Mouse (Mus musculus): ENCODE results near the gene Cc2d1b. TPM values are rescaled to one million over a fixed set of nuclear protein-coding genes. Genes with fewer than 3 reads are reported as not detected.
A peak's percentile ranks its signal among the peaks of the same experiment; 100 is the strongest.

Gene Cc2d1b
- polyA plus RNA-seq, 1 experiment from 2014 or later: 22.1 TPM

GRCm38 (mm10) chr4:108601870-108602269 is 17.9 kb upstream of the Cc2d1b start:
- 94% methylated on average over 7 of the region's 7 CpGs for WGBS
- ATAC-seq (replicated peaks; ENCODE audit: insufficient number of reproducible peaks, low FRiP score, low TSS enrichment, low read depth): no peak

GRCm38 (mm10) chr4:108608651-108609050 is 11.1 kb upstream of the Cc2d1b start:
- Histone ChIP-seq H3K4me1 (ENCODE audit: control insufficient read depth, insufficient read depth, low read length) (no peaks in the 10 kb centered on the region), H3K9me3 (replicated peaks; ENCODE audit: control insufficient read depth, low read length) (no peaks in the 10 kb centered on the region), H3K4me3 (ENCODE audit: low read depth, low read length) (no peak overlapping the region), H3K36me3 (replicated peaks; ENCODE audit: control insufficient read depth, insufficient read depth, low read depth, low read length) (no peaks in the 10 kb centered on the region; the same call in 1 of the 2 replicates), H3K4me2 (ENCODE audit: low read depth, low read length) (no peak overlapping the region), H3K9ac (replicated peaks; ENCODE audit: low read length) (no peak overlapping the region), H3K27ac (replicated peaks; ENCODE audit: low read depth, low read length) (no peak overlapping the region), H3K27me3 (ENCODE audit: control insufficient read depth, insufficient read depth, low read length) (no peaks in the 10 kb centered on the region)
- 79% methylated on average over 3 of the region's 3 CpGs for WGBS
- no peak for ATAC-seq (replicated peaks; ENCODE audit: insufficient number of reproducible peaks, low FRiP score, low TSS enrichment, low read depth)
- no peak for DNase-seq (ENCODE audit: low spot score)

More at GRCm38 (mm10) chr4:108601870-108602269, 17.9 kb upstream of the Cc2d1b start:
- Histone ChIP-seq H3K9ac (replicated peaks; ENCODE audit: low read length) (no peak overlapping the region), H3K27ac (replicated peaks; ENCODE audit: low read depth, low read length) (no peak overlapping the region), H3K36me3 (replicated peaks; ENCODE audit: control insufficient read depth, insufficient read depth, low read depth, low read length) (peaks cover 4% of the 10 kb centered on the region), H3K9me3 (replicated peaks; ENCODE audit: control insufficient read depth, low read length) (no peaks in the 10 kb centered on the region), H3K4me1 (ENCODE audit: control insufficient read depth, insufficient read depth, low read length) (no peaks in the 10 kb centered on the region), H3K4me3 (ENCODE audit: low read depth, low read length) (no peak overlapping the region), H3K27me3 (ENCODE audit: control insufficient read depth, insufficient read depth, low read length) (no peaks in the 10 kb centered on the region), H3K4me2 (ENCODE audit: low read depth, low read length) (no peak overlapping the region)
- DNase-seq (ENCODE audit: low spot score): no peak

GRCm38 (mm10) chr4:108610935-108611334 is 8.8 kb upstream of the Cc2d1b start:
- H3K27ac ChIP-seq (replicated peaks; ENCODE audit: low read depth, low read length): no peak overlapping the region
- no peak for DNase-seq (ENCODE audit: low spot score)
- no peak overlapping the region for H3K4me2 ChIP-seq (ENCODE audit: low read depth, low read length)
- ATAC-seq (replicated peaks; ENCODE audit: insufficient number of reproducible peaks, low FRiP score, low TSS enrichment, low read depth): no peak
- no peaks in the 10 kb centered on the region for H3K27me3 ChIP-seq (ENCODE audit: control insufficient read depth, insufficient read depth, low read length)
- no peaks in the 10 kb centered on the region for H3K4me1 ChIP-seq (ENCODE audit: control insufficient read depth, insufficient read depth, low read length)
- no peak overlapping the region for H3K9ac ChIP-seq (replicated peaks; ENCODE audit: low read length)
- H3K36me3 ChIP-seq (replicated peaks; ENCODE audit: control insufficient read depth, insufficient read depth, low read depth, low read length): no peaks in the 10 kb centered on the region
- no peak overlapping the region for H3K4me3 ChIP-seq (ENCODE audit: low read depth, low read length)
- 88% methylated on average over 5 of the region's 5 CpGs for WGBS
- no peaks in the 10 kb centered on the region for H3K9me3 ChIP-seq (replicated peaks; ENCODE audit: control insufficient read depth, low read length)

GRCm38 (mm10) chr4:108618586-108618985 is 1.2 kb upstream of the Cc2d1b start:
- WGBS: 63% methylated on average over 4 of the region's 4 CpGs
- no peaks in the 10 kb centered on the region for H3K27me3 ChIP-seq (ENCODE audit: control insufficient read depth, insufficient read depth, low read length)
- H3K27ac ChIP-seq (replicated peaks; ENCODE audit: low read depth, low read length): no peak overlapping the region; the same call in 1 of the 2 replicates
- no peak overlapping the region for H3K4me2 ChIP-seq (ENCODE audit: low read depth, low read length)
- H3K4me3 ChIP-seq (ENCODE audit: low read depth, low read length): no peak overlapping the region
- H3K4me1 ChIP-seq (ENCODE audit: control insufficient read depth, insufficient read depth, low read length): no peaks in the 10 kb centered on the region
- ATAC-seq (replicated peaks; ENCODE audit: insufficient number of reproducible peaks, low FRiP score, low TSS enrichment, low read depth) (no peak), DNase-seq (ENCODE audit: low spot score) (no peak)
- no peaks in the 10 kb centered on the region for H3K36me3 ChIP-seq (replicated peaks; ENCODE audit: control insufficient read depth, insufficient read depth, low read depth, low read length)
- H3K9me3 ChIP-seq (replicated peaks; ENCODE audit: control insufficient read depth, low read length): no peaks in the 10 kb centered on the region
- no peak overlapping the region; the same call in 1 of the 2 replicates for H3K9ac ChIP-seq (replicated peaks; ENCODE audit: low read length)

GRCm38 (mm10) chr4:108619165-108619564 is 575 bp upstream of the Cc2d1b start:
- WGBS: 2% methylated on average over 10 of the region's 10 CpGs
- H3K4me1 ChIP-seq (ENCODE audit: control insufficient read depth, insufficient read depth, low read length): no peaks in the 10 kb centered on the region
- DNase-seq (ENCODE audit: low spot score): peak; percentile 56

GRCm38 (mm10) chr4:108620536-108620935 is 796 bp downstream of the Cc2d1b start:
- Histone ChIP-seq H3K4me2 (ENCODE audit: low read depth, low read length) (peak overlapping the region; percentile 84), H3K27ac (replicated peaks; ENCODE audit: low read depth, low read length) (peak overlapping the region; percentile 37; the same call in 1 of the 2 replicates), H3K4me3 (ENCODE audit: low read depth, low read length) (peak overlapping the region; percentile 56), H3K36me3 (replicated peaks; ENCODE audit: control insufficient read depth, insufficient read depth, low read depth, low read length) (no peaks in the 10 kb centered on the region), H3K9ac (replicated peaks; ENCODE audit: low read length) (peak overlapping the region; percentile 85), H3K9me3 (replicated peaks; ENCODE audit: control insufficient read depth, low read length) (no peaks in the 10 kb centered on the region), H3K27me3 (ENCODE audit: control insufficient read depth, insufficient read depth, low read length) (no peaks in the 10 kb centered on the region), H3K4me1 (ENCODE audit: control insufficient read depth, insufficient read depth, low read length) (no peaks in the 10 kb centered on the region)
- DNase-seq (ENCODE audit: low spot score) (peak; percentile 8), ATAC-seq (replicated peaks; ENCODE audit: insufficient number of reproducible peaks, low FRiP score, low TSS enrichment, low read depth) (no peak)
- WGBS: 24% methylated on average over 8 of the region's 8 CpGs

More at GRCm38 (mm10) chr4:108619165-108619564, 575 bp upstream of the Cc2d1b start:
- peak overlapping the region; percentile 84 for H3K4me2 ChIP-seq (ENCODE audit: low read depth, low read length)
- peak; percentile 61 for ATAC-seq (replicated peaks; ENCODE audit: insufficient number of reproducible peaks, low FRiP score, low TSS enrichment, low read depth)
- H3K9ac ChIP-seq (replicated peaks; ENCODE audit: low read length): peak overlapping the region; percentile 85
- H3K9me3 ChIP-seq (replicated peaks; ENCODE audit: control insufficient read depth, low read length): no peaks in the 10 kb centered on the region
- peak overlapping the region; percentile 56 for H3K4me3 ChIP-seq (ENCODE audit: low read depth, low read length)
- peak overlapping the region; percentile 70 for H3K27ac ChIP-seq (replicated peaks; ENCODE audit: low read depth, low read length)
- no peaks in the 10 kb centered on the region for H3K36me3 ChIP-seq (replicated peaks; ENCODE audit: control insufficient read depth, insufficient read depth, low read depth, low read length)
- no peaks in the 10 kb centered on the region for H3K27me3 ChIP-seq (ENCODE audit: control insufficient read depth, insufficient read depth, low read length)

- 95% methylated on average over 6 of the region's 6 CpGs for WGBS
- Histone ChIP-seq H3K4me3 (ENCODE audit: low read depth, low read length) (no peak overlapping the region), H3K36me3 (replicated peaks; ENCODE audit: control insufficient read depth, insufficient read depth, low read depth, low read length) (no peaks in the 10 kb centered on the region), H3K27me3 (ENCODE audit: control insufficient read depth, insufficient read depth, low read length) (no peaks in the 10 kb centered on the region), H3K27ac (replicated peaks; ENCODE audit: low read depth, low read length) (no peak overlapping the region), H3K4me1 (ENCODE audit: control insufficient read depth, insufficient read depth, low read length) (no peaks in the 10 kb centered on the region), H3K9ac (replicated peaks; ENCODE audit: low read length) (no peak overlapping the region), H3K9me3 (replicated peaks; ENCODE audit: control insufficient read depth, low read length) (no peaks in the 10 kb centered on the region), H3K4me2 (ENCODE audit: low read depth, low read length) (no peak overlapping the region)
- no peak for DNase-seq (ENCODE audit: low spot score)
- no peak for ATAC-seq (replicated peaks; ENCODE audit: insufficient number of reproducible peaks, low FRiP score, low TSS enrichment, low read depth)
These were observed 1.8 kb downstream of the Cc2d1b start for GRCm38 (mm10) chr4:108621504-108621903.

- H3K4me3 ChIP-seq (ENCODE audit: low read depth, low read length): no peak overlapping the region
- no peak for ATAC-seq (replicated peaks; ENCODE audit: insufficient number of reproducible peaks, low FRiP score, low TSS enrichment, low read depth)
- H3K4me1 ChIP-seq (ENCODE audit: control insufficient read depth, insufficient read depth, low read length): no peaks in the 10 kb centered on the region
- peaks cover 6% of the 10 kb centered on the region for H3K36me3 ChIP-seq (replicated peaks; ENCODE audit: control insufficient read depth, insufficient read depth, low read depth, low read length)
- no peak overlapping the region for H3K4me2 ChIP-seq (ENCODE audit: low read depth, low read length)
- 96% methylated on average over 5 of the region's 5 CpGs for WGBS
- DNase-seq (ENCODE audit: low spot score): no peak
- no peak overlapping the region for H3K9ac ChIP-seq (replicated peaks; ENCODE audit: low read length)
- no peaks in the 10 kb centered on the region for H3K27me3 ChIP-seq (ENCODE audit: control insufficient read depth, insufficient read depth, low read length)
- H3K27ac ChIP-seq (replicated peaks; ENCODE audit: low read depth, low read length): no peak overlapping the region
- H3K9me3 ChIP-seq (replicated peaks; ENCODE audit: control insufficient read depth, low read length): no peaks in the 10 kb centered on the region
These were observed 7.3 kb downstream of the Cc2d1b start for GRCm38 (mm10) chr4:108627066-108627465.

Measured in embryonic facial prominence, embryonic 11.5 days (tissue).